ENCODE assay signal across 9 mouse cellular contexts in genomic region chr17:12094827-12095590, GRCm38 (mm10). TPM values are rescaled to one million over a fixed set of nuclear protein-coding genes. Genes with fewer than 3 reads are reported as not detected.
DNase-seq lines count a peak whose midpoint lies in the region; TF ChIP-seq lines count a peak whose summit lies in the region.
"Had no signal": no experiment of that assay in that cellular context is flagged by ENCODE, and none has a peak within 500 bp of the region (broad histone marks: within the 10 kb centered on the region; RNA-seq: fewer than 3 reads in every experiment).

No protein-coding gene starts in this region.

- DNase-seq in layer of hippocampus, adult 18-20 months (ENCODE audit: low spot score in 2 of 2): peak; percentile 16 to 64
- no peak for DNase-seq in layer of hippocampus, postnatal 25 days (ENCODE audit: extremely low spot score in 1 of 2, low spot score in 1 of 2)
- peak; percentile 42 for DNase-seq in adrenal gland, adult 8-10 months
- peak; percentile 12 to 27 for DNase-seq in layer of hippocampus, adult 8-10 months (ENCODE audit: low spot score in 2 of 2)
- no peak for DNase-seq in thymus, postnatal 10 days (ENCODE audit: low spot score in 2 of 2)
- DNase-seq in thymus, postnatal 0 days (ENCODE audit: low spot score): no peak
- no peak for DNase-seq in cerebellum, postnatal 36 days

- no peak for TF ChIP-seq POLR2A in olfactory bulb, adult 2 months (IDR thresholded peaks at IDR 0.05; ENCODE audit: insufficient read depth, low read depth, low read length)

- H3K4me1 ChIP-seq in olfactory bulb, adult 2 months (ENCODE audit: control insufficient read depth, insufficient read depth, low read length): peaks cover 4% of the 10 kb centered on the region
- H3K4me1 ChIP-seq: embryonic facial prominence, embryonic 12.5 days had no signal

- H3K4me3 ChIP-seq in olfactory bulb, adult 2 months (ENCODE audit: insufficient read depth, low read depth, low read length): no peak overlapping the region
- H3K4me3 ChIP-seq: embryonic facial prominence, embryonic 12.5 days had no signal

- TF ChIP-seq CTCF in olfactory bulb, adult 2 months (IDR thresholded peaks at IDR 0.05; ENCODE audit: insufficient read depth, low read depth, low read length): no peak

- WGBS in olfactory bulb, adult 2 months: 47% methylated on average over 9 of the region's 9 CpGs

- peak overlapping the region; percentile 47 for H3K27ac ChIP-seq in olfactory bulb, adult 2 months (ENCODE audit: insufficient read depth, low read depth, low read length)
- H3K27ac ChIP-seq: embryonic facial prominence, embryonic 12.5 days had no signal

RNA-seq across cellular contexts. Expression of gene Agpat4, which starts 23.5 kb away (rescaled TPM):
- total RNA-seq in layer of hippocampus, adult 18-20 months (2021): 10 to 100 TPM; 71.2 to 74.9 TPM
- total RNA-seq in layer of hippocampus, postnatal 25 days (2021): 10 to 100 TPM; 72.5 to 74.5 TPM
- 100 to 1,000 TPM in 2 of 4 experiments, 10 to 100 TPM in 2; 40.1 to 106 (median 76.9) TPM for total RNA-seq in adrenal gland, adult 8-10 months (2022)
- 10 to 100 TPM; 63.1 to 76.5 (median 71.2) TPM for total RNA-seq in layer of hippocampus, adult 8-10 months (2022)
- not detected in 2 replicates for polyA plus RNA-seq in olfactory bulb, adult 2 months (2012; ENCODE audit: insufficient read depth, insufficient read length, low replicate concordance, missing spikeins)
- 7.7 and 11.1 TPM in 2 replicates for polyA plus RNA-seq in thymus, postnatal 0 days (2015; fragmentation: Nextera tagmentation; extraction: Ambion mirVana)

Comparison
In these comparisons a context has a peak if more than half of its experiments do, and no peak if none do; other contexts are left out.
1. DNase-seq: peak in layer of hippocampus, adult 18-20 months (2 of 2), adrenal gland, adult 8-10 months (single experiment) and layer of hippocampus, adult 8-10 months (2 of 2); none in layer of hippocampus, postnatal 25 days (0 of 2), thymus, postnatal 10 days (0 of 2), thymus, postnatal 0 days (single experiment) and cerebellum, postnatal 36 days (0 of 2).